Mouse (Mus musculus): ENCODE measurements around the gene Cdc6.

DNA sequence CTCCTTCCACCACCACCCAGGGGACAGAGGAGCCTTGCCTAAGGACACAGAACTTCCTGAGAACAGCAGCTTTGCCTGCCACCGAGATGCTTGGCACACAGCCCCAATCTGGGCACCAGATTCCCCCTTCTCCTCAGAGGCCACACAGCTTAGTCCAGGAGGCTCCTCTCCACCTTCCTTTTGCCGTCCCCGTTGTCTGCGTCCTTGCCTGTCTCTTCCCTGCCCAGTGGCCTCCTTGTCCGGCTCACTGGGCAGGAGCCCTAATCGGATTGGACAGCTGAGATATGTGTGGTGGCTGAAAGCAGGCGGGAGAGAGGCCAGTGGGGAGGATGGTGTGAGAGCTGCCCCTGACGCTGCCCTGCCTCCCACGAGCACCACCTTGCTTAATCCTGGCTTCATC is 21.9 kb downstream of the Cdc6 start:
- TF ChIP-seq CTCF (conservative IDR thresholded peaks at IDR 0.05; ENCODE audit: insufficient read depth, insufficient read length, low read depth, low read length) (no peak), POLR2A (IDR thresholded peaks at IDR 0.05; ENCODE audit: low read depth, low read length) (no peak)
